Mouse (Mus musculus): ENCODE results near the gene Igf2r. TPM values are rescaled to one million over a fixed set of nuclear protein-coding genes. Genes with fewer than 3 reads are reported as not detected.

Igf2r gene
- polyA plus RNA-seq, 1 experiment from 2014 or later: 21.6 TPM

- H3K4me2 ChIP-seq (replicated peaks): no peak overlapping the region
- no peak overlapping the region for H3K4me3 ChIP-seq
- ATAC-seq (ENCODE audit: low FRiP score, low read depth): no peak
- 67% methylated on average over 3 of the region's 3 CpGs for WGBS
- H3K9ac ChIP-seq: no peak overlapping the region
- H3K9me3 ChIP-seq: no peaks in the 10 kb centered on the region
- H3K4me1 ChIP-seq: peaks cover 1% of the 10 kb centered on the region
- no peak overlapping the region for H3K27ac ChIP-seq
- H3K27me3 ChIP-seq (replicated peaks): no peaks in the 10 kb centered on the region
- H3K36me3 ChIP-seq: no peaks in the 10 kb centered on the region
Measured at GRCm38 (mm10) chr17:12797427-12798029, 28.1 kb upstream of the Igf2r start.

GRCm38 (mm10) chr17:12796633-12797032 lies 27.2 kb upstream of the Igf2r start:
- Histone ChIP-seq H3K4me1 (peaks cover 4% of the 10 kb centered on the region), H3K9ac (no peak overlapping the region), H3K4me3 (no peak overlapping the region), H3K36me3 (no peaks in the 10 kb centered on the region), H3K27me3 (replicated peaks) (no peaks in the 10 kb centered on the region), H3K4me2 (replicated peaks) (no peak overlapping the region), H3K27ac (no peak overlapping the region), H3K9me3 (no peaks in the 10 kb centered on the region)
- ATAC-seq (ENCODE audit: low FRiP score, low read depth): no peak
- WGBS: 84% methylated on average over 3 of the region's 3 CpGs

GRCm38 (mm10) chr17:12793660-12794406 lies 24.4 kb upstream of the Igf2r start:
- ATAC-seq (ENCODE audit: low FRiP score, low read depth): no peak
- WGBS: 65% methylated on average over 8 of the region's 8 CpGs
- no peak overlapping the region for H3K9ac ChIP-seq

GRCm38 (mm10) chr17:12792422-12793206 lies 23.1 kb upstream of the Igf2r start:
- Histone ChIP-seq H3K27ac (no peak overlapping the region), H3K4me3 (no peak overlapping the region), H3K9ac (no peak overlapping the region), H3K27me3 (replicated peaks) (no peaks in the 10 kb centered on the region), H3K9me3 (no peaks in the 10 kb centered on the region), H3K4me1 (peaks cover 14% of the 10 kb centered on the region), H3K36me3 (no peaks in the 10 kb centered on the region), H3K4me2 (replicated peaks) (no peak overlapping the region)
- no peak for ATAC-seq (ENCODE audit: low FRiP score, low read depth)
- 81% methylated on average over 11 of the region's 11 CpGs for WGBS

More at GRCm38 (mm10) chr17:12793660-12794406, 24.4 kb upstream of the Igf2r start:
- Histone ChIP-seq H3K36me3 (no peaks in the 10 kb centered on the region), H3K4me3 (no peak overlapping the region), H3K4me2 (replicated peaks) (no peak overlapping the region), H3K27me3 (replicated peaks) (no peaks in the 10 kb centered on the region), H3K9me3 (no peaks in the 10 kb centered on the region), H3K27ac (no peak overlapping the region), H3K4me1 (peaks cover 14% of the 10 kb centered on the region)

GRCm38 (mm10) chr17:12791420-12791819 lies 22.0 kb upstream of the Igf2r start:
- H3K4me1 ChIP-seq: peaks cover 14% of the 10 kb centered on the region
- H3K27me3 ChIP-seq (replicated peaks): no peaks in the 10 kb centered on the region
- H3K9me3 ChIP-seq: no peaks in the 10 kb centered on the region
- H3K9ac ChIP-seq: no peak overlapping the region
- H3K4me3 ChIP-seq: no peak overlapping the region
- no peak overlapping the region for H3K4me2 ChIP-seq (replicated peaks)
- no peak overlapping the region for H3K27ac ChIP-seq
- H3K36me3 ChIP-seq: no peaks in the 10 kb centered on the region
- WGBS: 66% methylated on average over 4 of the region's 4 CpGs
- ATAC-seq (ENCODE audit: low FRiP score, low read depth): no peak

GRCm38 (mm10) chr17:12791079-12791406 lies 21.6 kb upstream of the Igf2r start:
- Histone ChIP-seq H3K4me3 (no peak overlapping the region), H3K9me3 (no peaks in the 10 kb centered on the region), H3K4me2 (replicated peaks) (no peak overlapping the region), H3K27ac (no peak overlapping the region), H3K36me3 (no peaks in the 10 kb centered on the region), H3K27me3 (replicated peaks) (no peaks in the 10 kb centered on the region), H3K4me1 (peaks cover 14% of the 10 kb centered on the region), H3K9ac (no peak overlapping the region)
- ATAC-seq (ENCODE audit: low FRiP score, low read depth): no peak
- WGBS: 44% methylated on average over 5 of the region's 5 CpGs

- WGBS: 18% methylated on average over 10 of the region's 10 CpGs
- Histone ChIP-seq H3K9ac (no peak overlapping the region), H3K4me2 (replicated peaks) (0 out of 2 replicates have a peak overlapping the region, but pooled peaks have one; percentile 1), H3K4me1 (peaks cover 14% of the 10 kb centered on the region), H3K4me3 (no peak overlapping the region), H3K9me3 (no peaks in the 10 kb centered on the region), H3K36me3 (no peaks in the 10 kb centered on the region), H3K27ac (no peak overlapping the region), H3K27me3 (replicated peaks) (no peaks in the 10 kb centered on the region)
- ATAC-seq (ENCODE audit: low FRiP score, low read depth): peak; percentile 53; the same call in 1 of the 2 replicates
Measured at GRCm38 (mm10) chr17:12790353-12791078, 21.1 kb upstream of the Igf2r start.

GRCm38 (mm10) chr17:12782861-12783847 lies 13.7 kb upstream of the Igf2r start:
- H3K27me3 ChIP-seq (replicated peaks): no peaks in the 10 kb centered on the region
- H3K4me1 ChIP-seq: 0 out of 2 replicates have a peak, but pooled peaks cover 3% of the 10 kb centered on the region
- WGBS: 81% methylated on average over 11 of the region's 11 CpGs
- no peak overlapping the region for H3K27ac ChIP-seq
- ATAC-seq (ENCODE audit: low FRiP score, low read depth): no peak
- no peaks in the 10 kb centered on the region for H3K9me3 ChIP-seq
- H3K4me3 ChIP-seq: no peak overlapping the region
- no peaks in the 10 kb centered on the region for H3K36me3 ChIP-seq
- no peak overlapping the region for H3K4me2 ChIP-seq (replicated peaks)
- H3K9ac ChIP-seq: no peak overlapping the region

- Histone ChIP-seq H3K4me3 (no peak overlapping the region), H3K9ac (no peak overlapping the region), H3K27me3 (replicated peaks) (no peaks in the 10 kb centered on the region), H3K36me3 (no peaks in the 10 kb centered on the region), H3K4me2 (replicated peaks) (no peak overlapping the region), H3K27ac (no peak overlapping the region), H3K9me3 (no peaks in the 10 kb centered on the region), H3K4me1 (0 out of 2 replicates have a peak, but pooled peaks cover 3% of the 10 kb centered on the region)
- WGBS: 56% methylated on average over 5 of the region's 5 CpGs
- no peak for ATAC-seq (ENCODE audit: low FRiP score, low read depth)
Measured at GRCm38 (mm10) chr17:12781101-12781500, 11.6 kb upstream of the Igf2r start.

- no peak for ATAC-seq (ENCODE audit: low FRiP score, low read depth)
- H3K36me3 ChIP-seq: no peaks in the 10 kb centered on the region
- H3K27me3 ChIP-seq (replicated peaks): no peaks in the 10 kb centered on the region
- H3K4me2 ChIP-seq (replicated peaks): no peak overlapping the region
- no peak overlapping the region for H3K27ac ChIP-seq
- WGBS: 57% methylated on average over 8 of the region's 8 CpGs
- no peak overlapping the region for H3K4me3 ChIP-seq
- no peak overlapping the region for H3K9ac ChIP-seq
- no peaks in the 10 kb centered on the region for H3K9me3 ChIP-seq
- 0 out of 2 replicates have a peak, but pooled peaks cover 3% of the 10 kb centered on the region for H3K4me1 ChIP-seq
Measured at GRCm38 (mm10) chr17:12780125-12780524, 10.7 kb upstream of the Igf2r start.

- Histone ChIP-seq H3K36me3 (no peaks in the 10 kb centered on the region), H3K27ac (no peak overlapping the region), H3K9ac (no peak overlapping the region), H3K4me1 (0 out of 2 replicates have a peak, but pooled peaks cover 3% of the 10 kb centered on the region), H3K4me2 (replicated peaks) (no peak overlapping the region), H3K4me3 (no peak overlapping the region), H3K27me3 (replicated peaks) (no peaks in the 10 kb centered on the region), H3K9me3 (no peaks in the 10 kb centered on the region)
- 75% methylated on average over 3 of the region's 3 CpGs for WGBS
- no peak for ATAC-seq (ENCODE audit: low FRiP score, low read depth)
Measured at GRCm38 (mm10) chr17:12779442-12779841, 10.0 kb upstream of the Igf2r start.
